Mouse (Mus musculus) erythroblast, adult 5-6 weeks (primary cell): ENCODE data around the gene Cers5. TPM values are rescaled to one million over a fixed set of nuclear protein-coding genes. Genes with fewer than 3 reads are reported as not detected.

Experiments
- ATAC-seq: replicated peaks from 2 replicates; pipeline ENCODE4 v1.8.0; 2016; ENCODE audit warnings: moderate number of reproducible peaks, mild to moderate bottlenecking, moderate TSS enrichment, inconsistent platforms; ENCODE audit not compliant: poor library complexity, low FRiP score, severe bottlenecking
- total RNA-seq, 2 experiments: library from RNA; stranded (forward) in 1 of 2; stranded (reverse) in 1 of 2; fragments of 150-400 nt in 1 of 2; fragments of 200-764, 138-1000 nt in 1 of 2; gene quantifications; 2 replicates each; pipeline versions ENCODE4 v1.2.3 to v1.2.4; 2015 to 2017; ENCODE audit warnings: low replicate concordance in 2 of 2

Gene Cers5
- total RNA-seq, 2 experiments from 2014 or later, result 5.9 to 9.2 TPM

DNA sequence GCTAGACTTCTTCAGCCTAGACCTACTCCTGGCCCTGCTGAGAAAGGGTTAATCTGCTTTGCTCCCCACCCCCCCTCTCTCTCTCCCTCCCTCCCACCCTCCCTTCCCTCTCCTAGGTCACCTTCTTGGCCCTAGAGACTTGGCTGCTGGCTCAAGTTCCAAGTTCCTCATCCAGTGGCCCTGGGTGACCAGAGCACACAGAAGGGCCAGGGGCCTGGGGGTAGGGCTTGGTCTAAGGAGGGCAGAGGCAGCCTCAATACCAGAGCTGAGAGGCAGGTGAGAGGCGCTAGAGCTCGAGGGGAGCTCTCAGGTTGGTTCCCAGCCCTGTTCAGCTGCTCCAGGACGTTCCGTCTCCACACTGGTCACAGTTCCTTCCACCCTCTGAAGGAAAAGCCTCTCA lies 81.8 kb downstream of the Cers5 start:
- no peak for ATAC-seq

DNA sequence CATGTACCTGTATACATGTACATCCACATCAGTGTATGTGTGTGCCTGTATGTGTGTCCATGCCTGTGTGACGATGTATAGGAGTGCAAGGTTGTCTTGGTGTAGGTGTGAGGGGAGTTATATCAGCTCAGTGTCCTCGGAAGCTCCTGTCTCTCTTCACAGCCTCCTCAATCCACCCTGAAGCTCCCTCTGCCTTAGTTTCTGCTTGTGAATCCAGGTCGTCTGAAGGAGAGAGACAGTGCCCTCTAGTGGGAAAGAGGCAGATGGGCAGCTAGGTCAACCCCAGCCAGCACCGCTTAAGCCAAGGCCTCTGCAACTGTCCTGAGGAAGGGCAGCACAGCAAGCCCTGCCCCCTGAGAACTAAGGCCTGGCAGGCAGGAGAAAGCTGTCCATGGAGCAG lies 84.0 kb downstream of the Cers5 start:
- peak; percentile 85 for ATAC-seq

Other genes with a start within 250 kb of the Cers5 start
- not detected in 2 replicates for gene Faim2, start 244.7 kb downstream of the Cers5 start, total RNA-seq (2015; ENCODE audit: low replicate concordance)
- gene Faim2, start 244.7 kb downstream of the Cers5 start, total RNA-seq (2017; ENCODE audit: low replicate concordance), result 0.09 and 0.14 TPM in 2 replicates
- not detected in 2 replicates for gene Aqp2, start 193.8 kb downstream of the Cers5 start, total RNA-seq (2015; ENCODE audit: low replicate concordance)
- gene Aqp2, start 193.8 kb downstream of the Cers5 start, total RNA-seq (2017; ENCODE audit: low replicate concordance), result not detected in 2 replicates
- not detected in 2 replicates for gene Aqp5, start 182.1 kb downstream of the Cers5 start, total RNA-seq (2015; ENCODE audit: low replicate concordance)
- gene Aqp5, start 182.1 kb downstream of the Cers5 start, total RNA-seq (2017; ENCODE audit: low replicate concordance), result not detected in 2 replicates
- gene Aqp6, start 171.5 kb downstream of the Cers5 start, total RNA-seq (2015; ENCODE audit: low replicate concordance), result not detected in 2 replicates
- not detected in 2 replicates for gene Aqp6, start 171.5 kb downstream of the Cers5 start, total RNA-seq (2017; ENCODE audit: low replicate concordance)
- gene Racgap1, start 121.2 kb downstream of the Cers5 start, total RNA-seq (2015; ENCODE audit: low replicate concordance), result 34.9 and 47.3 TPM in 2 replicates
- gene Racgap1, start 121.2 kb downstream of the Cers5 start, total RNA-seq (2017; ENCODE audit: low replicate concordance), result 39.6 and 46.4 TPM in 2 replicates
- not detected in 2 replicates for gene Asic1, start 102.5 kb downstream of the Cers5 start, total RNA-seq (2015; ENCODE audit: low replicate concordance)
- not detected in 2 replicates for gene Asic1, start 102.5 kb downstream of the Cers5 start, total RNA-seq (2017; ENCODE audit: low replicate concordance)
- gene Smarcd1, start 70.8 kb downstream of the Cers5 start, total RNA-seq (2015; ENCODE audit: low replicate concordance), result 4.8 and 13.3 TPM in 2 replicates
- 3.9 and 14.8 TPM in 2 replicates for gene Smarcd1, start 70.8 kb downstream of the Cers5 start, total RNA-seq (2017; ENCODE audit: low replicate concordance)
- not detected in 2 replicates for gene Gm17349, start 67.4 kb downstream of the Cers5 start, total RNA-seq (2015; ENCODE audit: low replicate concordance)
- not detected in 2 replicates for gene Gm17349, start 67.4 kb downstream of the Cers5 start, total RNA-seq (2017; ENCODE audit: low replicate concordance)
- 0.19 and 0.63 TPM in 2 replicates for gene Gpd1, start 55.4 kb downstream of the Cers5 start, total RNA-seq (2015; ENCODE audit: low replicate concordance)
- 2.1 and 3.6 TPM in 2 replicates for gene Gpd1, start 55.4 kb downstream of the Cers5 start, total RNA-seq (2017; ENCODE audit: low replicate concordance)
- gene Cox14, start 47.3 kb downstream of the Cers5 start, total RNA-seq (2015; ENCODE audit: low replicate concordance), result 10.4 and 15.3 TPM in 2 replicates
- gene Cox14, start 47.3 kb downstream of the Cers5 start, total RNA-seq (2017; ENCODE audit: low replicate concordance), result 5.6 and 9.1 TPM in 2 replicates
- gene Lima1, start 102.6 kb upstream of the Cers5 start, total RNA-seq (2015; ENCODE audit: low replicate concordance), result 1.9 and 2.9 TPM in 2 replicates
- 2.8 and 4.7 TPM in 2 replicates for gene Lima1, start 102.6 kb upstream of the Cers5 start, total RNA-seq (2017; ENCODE audit: low replicate concordance)
- not detected in 2 replicates for gene Fam186a, start 194.2 kb upstream of the Cers5 start, total RNA-seq (2015; ENCODE audit: low replicate concordance)
- not detected in 2 replicates for gene Fam186a, start 194.2 kb upstream of the Cers5 start, total RNA-seq (2017; ENCODE audit: low replicate concordance)
- 21.3 and 34.0 TPM in 2 replicates for gene Larp4, start 197.2 kb upstream of the Cers5 start, total RNA-seq (2015; ENCODE audit: low replicate concordance)
- 15.3 and 17.3 TPM in 2 replicates for gene Larp4, start 197.2 kb upstream of the Cers5 start, total RNA-seq (2017; ENCODE audit: low replicate concordance)